Mouse (Mus musculus) neural tube, embryonic 14.5 days (tissue): Measurements from ENCODE around the gene Olfr738. TPM values are rescaled to one million over a fixed set of nuclear protein-coding genes. Genes with fewer than 3 reads are reported as not detected.

Experiments
- ATAC-seq: fragments of 200-750 bp; cut with Nextera tagmentation; 2 replicates; pipeline ENCODE4 v1.8.0; 2017; ENCODE audit warnings: low read depth, mild to moderate bottlenecking, moderate TSS enrichment, moderate library complexity
- H3K27ac ChIP-seq: fragments of 300-500 bp; sonication (generic); 2 replicates; pipeline ENCODE4 v1.5.1; 2014; ENCODE audit warnings: low read depth, mild to moderate bottlenecking, control low read depth, low read length, moderate library complexity, mixed read lengths
- H3K27me3 ChIP-seq: fragments of 300-500 bp; sonication (generic); 2 replicates; pipeline ENCODE4 v1.6.1; 2014; ENCODE audit warnings: low read length; ENCODE audit not compliant: control insufficient read depth, insufficient read depth
- H3K36me3 ChIP-seq: fragments of 300-500 bp; sonication (generic); 2 replicates; pipeline ENCODE4 v1.6.1; 2014; ENCODE audit warnings: low read length, mixed read lengths; ENCODE audit not compliant: control insufficient read depth, insufficient read depth
- H3K4me1 ChIP-seq: fragments of 300-500 bp; sonication (generic); 2 replicates; pipeline ENCODE4 v1.6.1; 2014; ENCODE audit warnings: low read length; ENCODE audit not compliant: control insufficient read depth, insufficient read depth
- H3K4me2 ChIP-seq: fragments of 300-500 bp; sonication (generic); 2 replicates; pipeline ENCODE4 v1.6.1; 2014; ENCODE audit warnings: mild to moderate bottlenecking, low read depth, low read length, control low read depth
- H3K4me3 ChIP-seq: fragments of 300-500 bp; sonication (generic); 2 replicates; pipeline ENCODE4 v1.5.1; 2014; ENCODE audit warnings: low read depth, low read length, control low read depth, mixed read lengths
- H3K9ac ChIP-seq: fragments of 300-500 bp; sonication (generic); replicated peaks from 2 replicates; pipeline ENCODE4 v1.6.1; 2014; ENCODE audit warnings: low read depth, mild to moderate bottlenecking, control low read depth, low read length, mixed read lengths
- H3K9me3 ChIP-seq: fragments of 300-500 bp; sonication (generic); 2 replicates; pipeline ENCODE4 v1.6.1; 2016; ENCODE audit warnings: low read length; ENCODE audit not compliant: control insufficient read depth
- WGBS: fragments of 180-500 bp; shearing (Covaris S2); extraction: QIAGEN DNeasy Blood & Tissue Kit; methylation state at CpG from one replicate; pipeline ENCODE4 v1.1.7; 2014; 5-methylcytosine and 5-hydroxymethylcytosine counted together
- polyA plus RNA-seq: library from polyadenylated mRNA; unstranded; fragments of >200 nt; fragmentation: Nextera tagmentation; extraction: Ambion mirVana; gene quantifications from 2 replicates; pipeline ENCODE4 v1.2.1, GENCODE M21; 2014

Gene Olfr738
- not detected in 2 replicates for polyA plus RNA-seq

GRCm38 (mm10) chr14:50407268-50407667 is at the start of gene Olfr738:
Olfr738 (plus strand) TSS chr14:50407568.
- no peak for ATAC-seq
- no peaks in the 10 kb centered on the region for H3K4me1 ChIP-seq
- H3K9me3 ChIP-seq: no peaks in the 10 kb centered on the region
- no peak within 1 kb of the TSS for H3K9ac ChIP-seq
- no peak within 1 kb of the TSS for H3K27ac ChIP-seq
- WGBS: 86% methylated on average over 1 of the region's 1 CpGs
- no peaks in the 10 kb centered on the region for H3K27me3 ChIP-seq
- H3K4me2 ChIP-seq: no peak within 1 kb of the TSS
- no peak within 1 kb of the TSS for H3K4me3 ChIP-seq
- no peaks in the 10 kb centered on the region for H3K36me3 ChIP-seq

- Histone ChIP-seq H3K9ac (no peak within 1 kb of the TSS), H3K4me2 (no peak within 1 kb of the TSS), H3K36me3 (no peaks in the 10 kb centered on the region), H3K9me3 (no peaks in the 10 kb centered on the region), H3K27me3 (no peaks in the 10 kb centered on the region), H3K4me1 (no peaks in the 10 kb centered on the region), H3K4me3 (no peak within 1 kb of the TSS), H3K27ac (no peak within 1 kb of the TSS)
- WGBS: 88% methylated on average over 2 of the region's 2 CpGs
- ATAC-seq: no peak
Observed at GRCm38 (mm10) chr14:50357593-50357992, 49.8 kb upstream of the Olfr738 start, which contains the start of gene Tlr11. Tlr11 (plus strand) TSS chr14:50357914.

GRCm38 (mm10) chr14:50360480-50360879 is 46.9 kb upstream of the Olfr738 start:
- Histone ChIP-seq H3K4me1 (no peaks in the 10 kb centered on the region), H3K27ac (no peak overlapping the region), H3K27me3 (no peaks in the 10 kb centered on the region), H3K4me3 (no peak overlapping the region), H3K4me2 (no peak overlapping the region), H3K9me3 (no peaks in the 10 kb centered on the region), H3K9ac (no peak overlapping the region), H3K36me3 (no peaks in the 10 kb centered on the region)
- no peak for ATAC-seq
- WGBS: 85% methylated on average over 3 of the region's 3 CpGs

- WGBS: 87% methylated on average over 2 of the region's 2 CpGs
- ATAC-seq: no peak
- Histone ChIP-seq H3K9ac (no peak overlapping the region), H3K27me3 (no peaks in the 10 kb centered on the region), H3K36me3 (no peaks in the 10 kb centered on the region), H3K27ac (no peak overlapping the region), H3K4me3 (no peak overlapping the region), H3K4me1 (no peaks in the 10 kb centered on the region), H3K4me2 (no peak overlapping the region), H3K9me3 (no peaks in the 10 kb centered on the region)
Observed at GRCm38 (mm10) chr14:50363561-50363960, 43.8 kb upstream of the Olfr738 start.

- no peak for ATAC-seq
- H3K36me3 ChIP-seq: no peaks in the 10 kb centered on the region
- WGBS: 90% methylated on average over 2 of the region's 2 CpGs
Observed at GRCm38 (mm10) chr14:50380863-50381262, 26.5 kb upstream of the Olfr738 start, which contains the start of gene Olfr736. Olfr736 (plus strand) TSS chr14:50381163.

GRCm38 (mm10) chr14:50418326-50418725 is 11.0 kb downstream of the Olfr738 start, which contains the start of gene Olfr739:
Olfr739 (plus strand) TSS chr14:50418626.
- no peak within 1 kb of the TSS for H3K4me2 ChIP-seq
- no peak within 1 kb of the TSS for H3K4me3 ChIP-seq
- WGBS: 68% methylated on average over 2 of the region's 2 CpGs
- H3K36me3 ChIP-seq: no peaks in the 10 kb centered on the region
- H3K27ac ChIP-seq: no peak within 1 kb of the TSS
- H3K9me3 ChIP-seq: no peaks in the 10 kb centered on the region
- H3K27me3 ChIP-seq: no peaks in the 10 kb centered on the region
- no peak within 1 kb of the TSS for H3K9ac ChIP-seq
- H3K4me1 ChIP-seq: no peaks in the 10 kb centered on the region
- ATAC-seq: no peak

More at GRCm38 (mm10) chr14:50380863-50381262, 26.5 kb upstream of the Olfr738 start, which contains the start of gene Olfr736:
- H3K4me1 ChIP-seq: no peaks in the 10 kb centered on the region
- H3K9me3 ChIP-seq: no peaks in the 10 kb centered on the region
- H3K27me3 ChIP-seq: no peaks in the 10 kb centered on the region
- H3K27ac ChIP-seq: no peak within 1 kb of the TSS
- no peak within 1 kb of the TSS for H3K4me2 ChIP-seq
- H3K9ac ChIP-seq: no peak within 1 kb of the TSS
- H3K4me3 ChIP-seq: no peak within 1 kb of the TSS

GRCm38 (mm10) chr14:50445245-50445644 is 37.9 kb downstream of the Olfr738 start, which contains the start of gene Olfr740:
Olfr740 (plus strand) TSS chr14:50445545.
- Histone ChIP-seq H3K27me3 (no peaks in the 10 kb centered on the region), H3K4me1 (no peaks in the 10 kb centered on the region), H3K4me3 (no peak within 1 kb of the TSS), H3K36me3 (no peaks in the 10 kb centered on the region), H3K9me3 (no peaks in the 10 kb centered on the region), H3K9ac (no peak within 1 kb of the TSS), H3K27ac (no peak within 1 kb of the TSS), H3K4me2 (no peak within 1 kb of the TSS)
- no peak for ATAC-seq
- 82% methylated on average over 3 of the region's 3 CpGs for WGBS

Other genes starting within 250 kb of the Olfr738 start
- gene Olfr730, start 219.4 kb upstream of the Olfr738 start, polyA plus RNA-seq: not detected in 2 replicates
- not detected in 2 replicates for gene Olfr731, start 165.7 kb upstream of the Olfr738 start, polyA plus RNA-seq
- gene Olfr732, start 123.4 kb upstream of the Olfr738 start, polyA plus RNA-seq: not detected in 2 replicates
- gene Olfr733, start 106.0 kb upstream of the Olfr738 start, polyA plus RNA-seq: not detected in 2 replicates
- not detected in 2 replicates for gene Olfr734, start 80.8 kb upstream of the Olfr738 start, polyA plus RNA-seq
- not detected in 2 replicates for gene Olfr735, start 58.7 kb upstream of the Olfr738 start, polyA plus RNA-seq
- gene Tlr11, start 49.7 kb upstream of the Olfr738 start, polyA plus RNA-seq: not detected in 2 replicates
- not detected in 2 replicates for gene Olfr736, start 26.4 kb upstream of the Olfr738 start, polyA plus RNA-seq
- not detected in 2 replicates for gene Olfr739, start 11.1 kb downstream of the Olfr738 start, polyA plus RNA-seq
- gene Olfr740, start 38.0 kb downstream of the Olfr738 start, polyA plus RNA-seq: not detected in 2 replicates
- gene Olfr741, start 65.2 kb downstream of the Olfr738 start, polyA plus RNA-seq: not detected in 2 replicates
- gene Olfr742, start 96.0 kb downstream of the Olfr738 start, polyA plus RNA-seq: not detected in 2 replicates
- not detected in 2 replicates for gene Olfr743, start 114.3 kb downstream of the Olfr738 start, polyA plus RNA-seq
- not detected in 2 replicates for gene Olfr744, start 207.3 kb downstream of the Olfr738 start, polyA plus RNA-seq
- gene Olfr745, start 231.8 kb downstream of the Olfr738 start, polyA plus RNA-seq: not detected in 2 replicates
- not detected in 2 replicates for gene Olfr746, start 239.5 kb downstream of the Olfr738 start, polyA plus RNA-seq